Mouse (Mus musculus): ENCODE measurements at regions not wholly inside any gene's neighbourhood (a gene's known extent, or its start where the extent isn't known, plus 50 kb on each side); places are given as distances from the start of the nearest gene placed in this dataset.

DNA sequence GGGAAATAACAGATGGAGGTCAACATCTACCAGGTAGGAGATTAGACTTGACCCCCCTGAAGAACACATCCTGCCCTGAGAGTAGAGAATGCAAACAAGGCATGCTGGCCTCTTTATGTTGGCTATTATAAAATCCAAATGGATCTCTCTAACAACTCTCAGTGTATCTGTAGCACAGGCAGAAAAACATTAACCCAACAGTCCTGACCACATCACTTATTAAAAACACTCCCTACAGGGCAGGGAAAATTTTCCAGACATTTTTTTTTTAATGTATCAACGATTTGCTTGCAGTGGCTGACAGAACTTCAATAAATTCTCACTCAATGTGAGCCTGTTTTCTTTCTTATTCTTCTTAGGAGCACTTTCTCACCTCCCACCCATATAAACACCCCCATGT is 511.4 kb downstream of the Cdk5rap2 start:
- DNase-seq (ENCODE audit: low read depth, low spot score), result no peak

DNA sequence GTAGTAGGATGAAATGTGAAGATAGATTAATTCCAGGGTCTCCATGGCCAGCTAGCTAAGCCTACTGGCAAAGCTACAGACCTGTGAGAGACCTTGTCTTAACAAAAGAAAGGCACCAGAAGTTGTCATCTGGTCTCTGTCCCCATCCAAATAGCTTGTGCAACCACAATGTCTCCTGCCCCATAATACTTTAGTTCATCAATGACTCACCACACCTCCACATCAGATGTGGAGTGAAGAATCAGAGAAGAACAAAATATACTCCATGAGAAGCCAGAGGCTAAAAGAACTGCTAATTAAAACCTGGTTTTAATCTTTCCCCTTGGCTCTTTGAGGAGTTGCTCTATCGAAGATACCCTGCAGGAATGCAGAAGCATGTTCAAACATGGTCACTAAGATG is 514.1 kb downstream of the Cdk5rap2 start:
- no peak for DNase-seq (ENCODE audit: low read depth, low spot score)

DNA sequence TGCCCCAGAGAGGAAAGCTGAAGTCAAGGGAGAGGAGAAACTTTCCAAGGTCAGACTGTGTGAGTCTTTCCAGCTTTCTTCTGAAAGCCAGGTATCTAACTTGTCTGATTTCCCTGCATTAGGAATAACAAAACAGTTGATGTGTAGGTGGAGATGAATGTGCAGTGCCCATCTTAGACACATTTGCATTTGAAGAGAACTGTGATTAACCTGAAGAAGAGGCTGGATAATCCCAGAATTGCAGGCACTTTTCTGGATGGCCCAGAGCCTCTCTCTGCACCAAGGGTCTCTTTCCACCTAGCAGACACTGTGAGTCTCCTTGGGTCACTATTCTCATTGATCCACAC is 517.4 kb downstream of the Cdk5rap2 start:
- peak; percentile 7 for DNase-seq (ENCODE audit: low read depth, low spot score)

DNA sequence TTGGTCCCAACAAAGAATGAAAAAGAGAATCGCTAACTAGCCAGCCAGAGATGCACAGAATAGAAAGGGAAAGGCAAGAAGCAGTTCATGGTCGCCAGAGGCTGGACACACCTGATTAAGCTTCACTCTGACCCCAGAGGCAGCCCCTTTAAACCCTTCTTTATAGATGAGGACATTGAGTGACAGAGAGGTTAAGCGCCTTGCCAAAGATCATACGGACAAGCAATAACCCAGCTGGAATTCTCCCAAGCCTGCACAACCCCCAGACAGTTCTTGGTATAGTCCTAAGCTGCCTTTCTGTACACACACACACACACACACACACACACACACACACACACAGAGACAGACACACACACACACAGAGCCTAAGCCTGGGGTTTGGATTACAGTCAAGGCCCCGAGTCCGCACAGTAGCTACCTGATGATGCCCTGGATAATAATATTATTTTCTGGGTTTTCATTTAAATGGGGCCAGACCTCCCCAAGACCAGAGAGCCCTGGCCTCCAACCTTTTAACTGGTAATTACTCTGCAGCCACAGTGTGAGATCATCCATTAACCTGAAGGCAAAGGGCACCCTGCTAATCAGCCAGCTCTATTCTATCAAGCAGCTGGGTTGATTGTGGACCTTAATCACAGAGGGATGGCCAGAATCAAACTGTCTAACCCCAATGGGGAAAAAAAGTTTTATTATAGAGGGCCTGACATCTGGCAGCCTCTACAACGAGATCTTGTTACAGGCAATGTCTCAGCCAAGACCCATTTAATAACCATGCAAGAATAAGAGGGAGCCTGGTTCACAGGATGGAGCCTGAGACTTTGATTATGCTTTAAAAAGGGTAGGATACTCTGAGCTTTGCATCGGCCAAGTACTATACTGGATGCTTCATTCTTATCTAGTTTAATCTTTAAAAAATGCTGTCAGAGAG is 518.1 kb downstream of the Cdk5rap2 start:
- no peak for DNase-seq (ENCODE audit: low read depth, low spot score)

DNA sequence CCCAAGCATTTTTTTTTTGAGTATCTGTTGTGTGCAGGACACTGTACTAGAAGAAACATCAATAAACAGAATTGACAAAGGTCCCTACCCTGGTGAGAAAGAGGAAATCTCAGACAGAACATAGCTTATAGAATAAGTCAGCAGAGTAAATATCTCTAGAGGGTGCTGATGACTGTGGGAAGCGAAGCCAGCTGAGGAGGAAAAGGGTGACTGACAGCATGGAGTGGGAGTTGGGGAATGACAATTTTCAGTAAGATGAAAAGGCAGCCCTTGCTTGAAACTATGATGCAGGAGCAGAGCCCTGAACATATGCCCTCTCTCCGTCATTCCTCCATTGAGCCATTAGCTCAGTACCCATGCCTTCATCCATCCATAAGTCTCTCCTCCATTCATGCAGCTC is 519.6 kb downstream of the Cdk5rap2 start:
- no peak for DNase-seq (ENCODE audit: low read depth, low spot score)

DNA sequence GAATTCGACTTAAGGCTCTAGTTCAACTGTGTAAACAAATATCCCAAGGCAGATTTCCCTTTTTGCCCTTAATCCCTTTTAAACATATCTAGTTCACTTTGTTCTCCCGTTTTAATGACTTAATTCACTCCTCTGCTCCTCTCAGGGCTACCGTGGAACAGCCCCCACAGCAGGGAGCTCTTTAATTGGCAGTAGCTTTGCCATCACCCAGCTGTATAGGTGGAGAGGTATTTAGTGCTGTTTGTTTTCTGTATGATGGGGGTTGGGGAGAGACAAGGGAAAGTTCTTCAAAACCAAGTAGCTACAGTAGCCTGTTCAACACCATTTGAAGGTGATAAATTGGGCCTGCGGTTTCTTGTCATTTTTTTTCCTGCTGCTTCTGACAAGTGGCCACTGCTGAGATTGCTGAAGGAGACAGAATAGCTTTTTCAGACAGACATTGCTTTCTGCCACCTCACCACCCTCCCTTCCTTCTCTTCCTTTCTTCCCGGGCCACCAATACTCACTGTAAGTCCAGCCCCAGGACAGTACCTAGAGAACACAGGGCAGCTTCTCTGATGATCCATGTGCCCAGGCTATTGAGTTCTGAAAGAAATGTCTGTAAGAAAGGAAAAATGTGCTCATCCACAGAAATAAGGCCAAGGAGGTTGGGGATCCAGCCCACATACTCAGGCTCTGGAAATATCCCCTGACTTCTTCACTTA is 520.2 kb downstream of the Cdk5rap2 start:
- DNase-seq (ENCODE audit: low read depth, low spot score), result no peak

DNA sequence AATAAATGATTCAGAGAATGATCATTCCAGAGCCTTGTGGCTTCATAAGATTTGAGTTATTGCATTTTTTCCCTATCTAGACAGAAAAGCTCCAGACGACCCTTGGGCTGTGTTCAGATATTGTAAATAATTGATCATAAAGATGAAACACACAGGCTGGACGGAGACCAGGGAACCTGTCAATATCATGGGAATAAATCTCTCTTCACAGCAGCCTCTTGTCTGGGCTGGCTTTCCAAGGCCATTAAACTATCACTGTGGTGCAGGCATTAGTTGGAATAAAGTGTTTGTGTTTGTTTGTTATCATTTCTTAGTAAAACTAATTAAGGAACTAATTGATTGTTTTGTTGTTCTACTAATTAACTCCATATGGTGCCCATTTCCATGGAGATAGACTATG is 533.5 kb downstream of the Cdk5rap2 start:
- no peak for DNase-seq (ENCODE audit: low read depth, low spot score)

DNA sequence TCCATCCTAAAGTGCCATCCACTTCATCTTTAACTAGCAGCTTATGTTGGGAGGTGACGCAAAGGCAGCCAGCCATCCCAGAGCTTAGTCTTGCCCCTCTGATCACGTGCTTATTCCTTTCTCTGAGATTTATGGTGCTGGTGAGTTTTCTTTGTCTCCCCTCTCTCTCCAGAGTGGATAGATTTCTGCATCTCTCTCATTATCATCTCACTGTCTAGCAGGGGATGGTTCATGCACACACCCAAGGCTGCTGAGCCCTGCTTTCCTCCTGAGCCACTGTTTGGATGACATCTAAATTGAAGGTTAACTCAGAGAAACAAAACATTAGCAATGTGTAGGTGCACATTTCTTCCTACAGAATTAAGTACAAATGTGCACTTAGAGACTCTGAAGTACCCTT is 539.6 kb downstream of the Cdk5rap2 start:
- no peak for DNase-seq (ENCODE audit: low read depth, low spot score)

DNA sequence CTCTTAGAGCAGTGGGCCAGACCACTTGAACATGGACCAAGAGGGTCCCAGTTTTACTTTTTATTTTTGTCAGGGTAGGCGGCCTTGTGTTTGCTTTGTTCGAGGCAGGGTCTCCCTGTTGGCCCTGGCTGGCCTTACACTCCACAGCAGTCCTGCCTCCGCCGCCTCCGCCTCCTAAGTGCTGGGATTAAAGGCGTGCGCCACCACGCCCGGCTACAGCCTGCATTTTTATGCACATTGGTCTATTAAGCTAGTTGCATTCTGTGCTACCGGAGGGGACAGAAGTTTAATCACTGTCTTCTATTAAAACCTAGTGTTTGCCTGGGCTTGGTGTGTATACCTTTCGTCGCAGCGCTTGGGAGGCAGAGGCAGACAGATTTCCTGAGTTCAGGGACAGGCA is 555.2 kb downstream of the Cdk5rap2 start:
- DNase-seq (ENCODE audit: low read depth, low spot score), result peak; percentile 26

DNA sequence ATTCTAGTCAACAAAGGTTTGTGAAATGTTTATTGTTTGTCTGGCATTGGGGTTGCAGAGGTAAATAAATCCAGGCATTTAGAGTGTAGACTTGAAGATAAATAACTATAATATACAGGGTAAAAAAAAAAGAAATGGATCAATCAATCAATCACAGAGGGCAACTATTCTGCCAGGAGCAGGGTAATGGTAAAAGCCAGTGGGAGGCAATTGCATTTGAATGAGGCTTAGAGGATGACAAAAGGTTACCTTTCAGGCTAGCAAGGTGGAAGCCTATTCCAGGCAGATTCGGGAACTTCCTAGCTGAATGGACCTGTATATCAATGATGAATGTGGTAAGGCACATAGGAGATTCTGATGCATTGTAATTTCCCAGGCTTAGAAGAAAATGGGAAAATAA is 557.6 kb downstream of the Cdk5rap2 start:
- no peak for DNase-seq (ENCODE audit: low read depth, low spot score)

DNA sequence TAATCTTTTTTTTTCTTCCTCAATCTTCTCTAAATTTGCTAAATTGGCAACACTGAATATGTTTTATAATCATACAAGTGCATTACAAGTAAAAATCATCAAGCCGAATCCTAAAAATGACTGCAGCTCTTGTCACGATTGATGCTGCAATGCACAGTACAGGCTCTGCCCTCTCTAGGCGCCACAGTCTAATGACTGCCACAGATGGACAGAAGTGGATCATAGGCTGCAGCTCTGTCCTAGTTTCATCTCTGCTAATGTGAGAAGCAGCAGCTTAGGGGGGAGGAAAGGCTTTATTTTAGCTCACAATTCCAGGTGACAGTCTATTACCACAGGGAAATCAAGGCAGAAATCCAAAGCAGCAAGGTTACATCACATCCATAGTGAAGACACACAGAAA is 560.8 kb downstream of the Cdk5rap2 start:
- no peak for DNase-seq (ENCODE audit: low read depth, low spot score)

DNA sequence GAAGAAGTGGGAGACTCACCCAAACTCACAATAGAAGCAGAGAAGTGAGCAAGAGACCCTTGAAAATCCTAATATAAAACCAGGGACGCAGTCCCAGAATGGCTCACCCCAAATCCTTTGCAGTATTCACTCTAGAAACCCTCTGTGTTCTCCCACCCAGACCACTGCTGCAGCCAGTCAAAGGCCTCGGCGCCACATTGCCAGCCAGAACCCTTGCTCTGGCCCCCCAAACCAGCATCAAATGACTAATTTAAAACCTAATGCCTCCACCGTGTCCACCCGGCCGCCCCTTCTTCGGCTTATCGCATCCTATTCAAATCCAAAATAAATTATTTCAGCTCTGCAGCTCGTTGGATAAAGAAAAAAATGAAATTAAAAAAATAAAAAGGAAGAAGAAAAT is 570.4 kb downstream of the Cdk5rap2 start:
- no peak for DNase-seq (ENCODE audit: low read depth, low spot score)

DNA sequence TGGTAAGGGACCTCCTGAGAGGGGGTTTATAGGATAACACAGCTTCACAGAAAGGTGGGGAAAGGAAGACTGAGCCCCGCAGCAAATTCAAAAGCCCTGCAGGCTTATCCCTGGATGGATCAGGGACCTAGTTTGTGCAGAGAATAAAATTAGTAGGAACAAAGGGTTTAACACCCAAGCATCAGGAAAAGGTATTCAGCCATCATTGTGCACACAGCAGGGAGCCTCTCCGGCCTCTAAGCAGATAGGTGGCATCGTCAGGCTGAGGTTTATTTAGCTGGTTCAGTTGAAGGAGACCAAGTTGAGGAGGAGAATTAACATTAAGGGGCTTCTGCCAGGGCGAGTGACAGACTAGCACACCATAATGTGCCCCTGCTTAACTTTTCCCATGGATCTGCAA is 571.3 kb downstream of the Cdk5rap2 start:
- DNase-seq (ENCODE audit: low read depth, low spot score), result no peak

DNA sequence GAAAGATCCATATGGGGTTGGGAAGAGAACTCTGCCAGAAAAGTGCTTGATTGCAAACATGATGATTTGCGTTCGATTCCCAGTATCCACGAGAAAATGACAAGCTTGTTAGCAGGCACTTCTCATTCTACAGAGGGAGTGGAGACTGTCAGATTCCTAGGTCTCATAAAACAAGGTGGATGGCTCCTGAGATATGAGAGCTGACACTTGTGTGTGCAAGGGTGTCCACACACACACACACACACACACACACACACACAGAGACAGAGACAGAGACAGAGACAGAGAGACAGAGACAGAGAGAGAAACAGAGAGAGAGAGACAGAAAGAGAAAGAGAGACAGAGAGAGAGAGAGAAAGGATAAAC is 585.4 kb downstream of the Cdk5rap2 start:
- no peak for DNase-seq (ENCODE audit: low read depth, low spot score)

DNA sequence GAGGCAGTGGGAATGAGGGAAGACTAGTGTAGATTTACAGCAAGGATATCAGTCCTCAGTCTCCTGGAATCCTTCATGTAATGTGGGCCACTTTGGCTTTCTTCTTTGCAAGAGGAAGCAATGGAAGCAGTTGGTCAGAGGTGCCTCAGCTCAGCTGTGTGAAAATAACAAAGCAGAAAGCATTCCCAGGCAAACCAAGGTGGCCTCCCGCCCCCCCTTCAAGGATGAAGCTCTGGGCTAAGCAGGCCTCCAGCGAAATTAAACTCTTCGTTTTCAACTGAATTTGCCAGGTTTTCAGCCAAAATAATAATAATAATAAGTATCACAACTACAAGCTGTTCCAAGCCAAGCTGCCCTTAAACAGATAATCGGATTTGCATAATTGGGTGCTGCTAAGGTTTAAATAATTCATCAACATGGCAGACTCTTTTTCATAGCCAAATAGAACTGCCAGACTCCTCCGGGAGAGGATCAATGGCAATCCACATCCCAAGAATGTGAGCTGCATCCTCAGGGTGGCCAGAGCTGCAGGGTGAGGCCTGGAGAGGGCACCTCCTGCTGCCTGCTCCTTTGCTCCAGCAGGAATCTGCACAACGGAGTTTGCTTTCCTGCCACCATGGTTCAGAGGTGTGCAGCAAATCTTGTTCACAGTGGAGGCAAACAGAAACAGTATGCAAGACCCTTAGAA is 585.9 kb downstream of the Cdk5rap2 start:
- DNase-seq (ENCODE audit: low read depth, low spot score), result no peak

DNA sequence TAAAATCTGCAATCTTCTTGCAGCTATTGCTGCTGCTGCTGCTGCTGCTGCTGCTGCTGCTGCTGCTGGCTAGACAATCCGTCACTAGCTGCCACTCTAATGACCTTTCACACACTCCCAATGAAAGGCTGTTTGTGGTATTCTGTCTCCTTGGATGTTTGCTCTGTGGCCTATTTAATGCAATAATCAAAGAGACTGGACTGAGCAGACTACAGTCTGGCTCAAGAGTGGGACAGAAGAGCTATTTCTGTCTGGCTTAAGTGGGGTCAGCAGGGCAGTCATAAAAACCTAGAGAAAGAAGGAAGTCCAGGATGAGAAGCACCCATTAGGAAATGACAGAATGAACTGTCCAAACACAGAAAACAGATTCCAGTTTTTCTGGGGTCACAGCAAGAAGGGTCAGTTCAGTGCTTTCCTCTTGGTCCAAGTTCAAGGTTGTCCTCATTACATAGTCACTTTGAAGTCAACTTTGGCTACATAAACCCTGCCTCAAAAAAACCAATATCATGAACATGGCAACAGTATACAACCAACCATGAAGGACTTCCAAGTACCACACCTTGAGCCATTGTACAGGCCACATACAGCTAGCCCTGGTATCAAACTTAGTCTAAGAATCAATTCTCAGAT is 586.8 kb downstream of the Cdk5rap2 start:
- DNase-seq (ENCODE audit: low read depth, low spot score), result no peak

DNA sequence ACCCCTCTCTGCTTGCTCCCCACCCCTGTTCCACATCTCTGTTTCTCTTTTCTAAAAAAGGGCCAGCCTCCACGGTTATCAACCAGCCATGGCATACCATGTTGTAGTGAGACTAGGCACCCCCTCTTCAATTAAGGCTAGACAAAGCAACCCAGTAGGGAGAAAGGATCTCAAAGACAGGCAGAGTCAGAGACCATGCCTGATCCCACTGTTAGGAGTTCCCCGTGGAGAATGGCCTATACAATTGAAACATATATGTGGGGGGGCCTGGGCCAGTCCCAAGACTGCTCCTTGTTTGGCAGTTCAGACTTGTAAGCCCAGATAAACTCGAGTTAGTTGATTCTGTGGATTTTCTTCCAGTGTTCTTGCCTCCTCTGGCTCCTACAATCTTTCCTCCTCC is 591.4 kb downstream of the Cdk5rap2 start:
- DNase-seq (ENCODE audit: low read depth, low spot score), result no peak

DNA sequence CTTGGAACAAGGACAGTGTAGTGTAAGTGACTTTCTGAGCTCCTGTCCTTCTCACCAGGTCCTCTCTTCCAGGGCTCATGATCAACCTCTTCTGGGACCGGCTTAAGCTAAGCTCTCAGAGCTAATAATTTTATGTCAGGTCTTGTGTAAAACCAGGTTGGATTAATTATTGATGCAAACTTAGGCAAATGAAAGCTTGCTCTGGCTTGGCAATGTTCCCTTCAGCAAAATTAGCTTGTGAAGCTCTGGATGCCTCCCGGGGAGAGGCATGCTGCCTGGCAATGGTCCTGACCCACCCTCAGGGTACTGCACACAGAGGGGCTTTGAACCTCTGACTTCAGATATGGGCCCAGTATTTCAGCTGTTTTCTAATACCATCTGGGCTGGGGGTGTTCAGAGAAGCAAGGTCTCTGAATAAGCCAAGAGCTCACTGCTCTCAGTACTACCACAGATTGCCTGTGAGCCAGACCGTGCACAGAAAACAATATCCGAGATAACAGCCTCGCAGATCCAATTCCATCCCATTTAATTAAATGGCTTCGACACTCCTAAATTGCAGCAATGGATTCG is 624.7 kb downstream of the Cdk5rap2 start:
- DNase-seq (ENCODE audit: low read depth, low spot score), result no peak

DNA sequence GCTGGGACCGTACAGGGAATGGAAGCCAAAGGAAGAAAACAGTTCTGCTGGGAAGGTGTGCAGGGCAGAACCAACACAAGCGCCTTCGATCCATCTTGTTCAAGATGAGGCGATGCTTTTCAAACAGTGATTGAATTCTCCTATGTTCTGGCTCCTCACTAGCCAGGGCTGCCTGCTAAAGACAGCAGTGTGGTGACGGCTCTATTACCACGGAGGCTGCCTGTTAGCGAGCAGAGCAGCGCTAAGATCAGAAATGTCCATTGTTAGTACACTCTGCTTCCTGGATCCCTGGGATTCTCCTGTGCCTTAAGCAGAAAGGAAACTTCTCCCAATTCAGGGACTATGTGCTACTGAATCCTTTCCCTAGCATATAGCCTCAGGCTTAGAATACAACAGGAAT is 629.0 kb downstream of the Cdk5rap2 start:
- no peak for DNase-seq (ENCODE audit: low read depth, low spot score)

DNA sequence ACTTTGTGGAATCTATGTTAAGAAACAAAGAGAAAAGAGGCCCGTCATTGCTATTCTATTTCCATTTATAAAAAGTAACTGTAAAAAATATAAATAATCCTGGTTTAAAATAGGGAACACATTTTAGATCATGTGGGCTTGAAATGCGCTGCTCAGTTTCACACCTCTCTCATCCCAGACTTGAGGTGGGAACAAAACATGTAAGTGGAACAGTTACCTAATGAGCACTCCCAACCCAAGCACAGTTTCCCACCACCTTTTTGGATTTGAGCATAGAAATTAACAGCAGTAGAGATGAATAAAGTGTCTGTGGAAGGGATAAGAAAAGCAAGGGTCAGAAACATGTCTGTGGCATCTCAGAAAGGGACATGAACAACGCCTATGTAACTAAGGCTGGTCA is 648.4 kb downstream of the Cdk5rap2 start:
- DNase-seq (ENCODE audit: low read depth, low spot score), result no peak

DNA sequence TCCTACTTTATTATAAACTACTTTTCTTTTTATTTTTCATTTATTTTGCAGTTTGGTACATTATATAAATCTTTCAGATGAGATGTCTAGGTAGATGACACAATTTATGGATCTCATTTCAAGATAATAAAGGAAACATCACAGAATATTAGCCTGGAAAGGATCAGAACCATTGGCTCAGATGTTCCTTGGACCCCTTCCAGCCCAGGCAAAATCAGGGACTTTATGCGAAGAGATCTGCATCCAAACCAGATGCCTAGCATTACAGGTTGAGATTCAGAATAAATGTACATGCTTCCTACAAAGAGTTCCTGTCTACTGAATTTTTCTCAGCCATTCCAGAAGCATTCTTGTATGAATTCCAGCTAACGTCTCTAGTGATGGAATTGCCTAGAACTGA is 650.6 kb downstream of the Cdk5rap2 start:
- no peak for DNase-seq (ENCODE audit: low read depth, low spot score)

DNA sequence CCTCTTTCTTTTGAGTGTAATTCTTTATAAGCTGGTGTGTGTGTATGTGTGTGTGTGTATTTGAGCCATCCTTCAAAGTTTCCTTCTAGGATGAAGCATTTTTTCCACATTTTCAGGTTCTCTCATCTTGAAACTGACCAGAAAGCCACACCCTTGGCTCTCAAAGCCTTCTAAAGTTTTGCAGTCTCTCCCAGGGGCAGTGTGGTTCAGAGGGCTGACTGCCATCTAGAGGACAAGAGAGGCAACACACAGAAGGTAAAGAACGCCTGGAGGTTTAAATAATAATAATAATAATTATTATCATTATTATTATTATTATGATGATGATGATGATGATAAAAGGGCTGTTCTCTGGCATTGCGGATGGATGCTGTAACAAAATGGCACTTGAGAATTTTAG is 655.7 kb downstream of the Cdk5rap2 start:
- no peak for DNase-seq (ENCODE audit: low read depth, low spot score)
